Mouse (Mus musculus): ENCODE results near the gene Phlda2.

DNA sequence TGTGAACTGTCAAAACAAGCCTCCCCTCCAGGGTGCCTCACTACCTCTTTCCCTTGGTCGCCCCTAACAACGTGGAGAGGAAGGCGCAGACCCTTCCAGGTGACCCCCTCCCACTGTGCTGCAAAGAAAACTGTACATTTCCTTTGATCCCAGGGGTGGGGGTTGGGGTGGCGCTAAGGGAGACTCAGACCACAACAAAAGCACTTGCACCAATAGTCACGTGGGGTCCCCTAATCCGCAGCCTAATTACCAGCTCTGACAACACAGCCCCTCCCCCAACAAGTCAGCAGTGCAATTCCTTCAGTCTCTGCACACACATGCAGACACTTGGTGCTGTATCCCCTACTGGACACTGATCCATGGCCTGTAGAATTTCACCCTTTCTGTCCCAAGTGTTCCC lies 35.2 kb downstream of the Phlda2 start:
- no peak for TF ChIP-seq CTCF (IDR thresholded peaks at IDR 0.05; ENCODE audit: borderline replicate concordance, control insufficient read depth, extremely low read depth, insufficient read depth, low read length, poor library complexity)
- TF ChIP-seq POLR2A (IDR thresholded peaks at IDR 0.05; ENCODE audit: control insufficient read depth, extremely low read depth, insufficient read depth, low read length, poor library complexity) = no peak
